Mouse (Mus musculus): ENCODE measurements around the gene Serpinb9.
"Not testable (repeated sequence)": the region's sequence is repeated elsewhere in the genome, so short reads cannot be mapped to it uniquely, and the experiment has no call there.

The Serpinb9 gene

GRCm38 (mm10) chr13:33002950-33003349 lies at the start of gene Serpinb9:
Gene Serpinb9 (plus strand): TSS chr13:33003250.
- DNase-seq (ENCODE audit: low read depth): no peak

- no peak for DNase-seq (ENCODE audit: low read depth)
Measured at GRCm38 (mm10) chr13:32956537-32956936, 46.5 kb upstream of the Serpinb9 start.

- DNase-seq (ENCODE audit: low read depth): no peak
Measured at GRCm38 (mm10) chr13:32957917-32958316, 45.1 kb upstream of the Serpinb9 start.

- not testable (repeated sequence) for DNase-seq (ENCODE audit: low read depth)
Measured at GRCm38 (mm10) chr13:32958521-32958920, 44.5 kb upstream of the Serpinb9 start.

GRCm38 (mm10) chr13:32963990-32964753 lies 38.9 kb upstream of the Serpinb9 start:
- no peak for DNase-seq (ENCODE audit: low read depth)

GRCm38 (mm10) chr13:32964989-32965811 lies 37.9 kb upstream of the Serpinb9 start, which contains the start of gene Serpinb6b:
Gene Serpinb6b (plus strand): TSS chr13:32965209.
- DNase-seq (ENCODE audit: low read depth): peak; percentile 75

- DNase-seq (ENCODE audit: low read depth): peak; percentile 66
Measured at GRCm38 (mm10) chr13:32966116-32966515, 36.9 kb upstream of the Serpinb9 start.

GRCm38 (mm10) chr13:32967233-32967632 lies 35.8 kb upstream of the Serpinb9 start:
- DNase-seq (ENCODE audit: low read depth): peak; percentile 14

- no peak for DNase-seq (ENCODE audit: low read depth)
Measured at GRCm38 (mm10) chr13:32968353-32968984, 34.6 kb upstream of the Serpinb9 start.

GRCm38 (mm10) chr13:32968996-32969640 lies 33.9 kb upstream of the Serpinb9 start:
- DNase-seq (ENCODE audit: low read depth): no peak

- DNase-seq (ENCODE audit: low read depth): no peak
Measured at GRCm38 (mm10) chr13:32969641-32970040, 33.4 kb upstream of the Serpinb9 start.

GRCm38 (mm10) chr13:32970776-32971175 lies 32.3 kb upstream of the Serpinb9 start:
- no peak for DNase-seq (ENCODE audit: low read depth)

- no peak for DNase-seq (ENCODE audit: low read depth)
Measured at GRCm38 (mm10) chr13:32974268-32974667, 28.8 kb upstream of the Serpinb9 start.

- no peak for DNase-seq (ENCODE audit: low read depth)
Measured at GRCm38 (mm10) chr13:32974889-32975460, 28.1 kb upstream of the Serpinb9 start.

GRCm38 (mm10) chr13:32975710-32976109 lies 27.3 kb upstream of the Serpinb9 start:
- no peak for DNase-seq (ENCODE audit: low read depth)

- no peak for DNase-seq (ENCODE audit: low read depth)
Measured at GRCm38 (mm10) chr13:32982556-32983042, 20.5 kb upstream of the Serpinb9 start.

GRCm38 (mm10) chr13:32986256-32986655 lies 16.8 kb upstream of the Serpinb9 start:
- no peak for DNase-seq (ENCODE audit: low read depth)

GRCm38 (mm10) chr13:32993152-32993893 lies 9.7 kb upstream of the Serpinb9 start:
- peak; percentile 64 for DNase-seq (ENCODE audit: low read depth)

- no peak for DNase-seq (ENCODE audit: low read depth)
Measured at GRCm38 (mm10) chr13:32993894-32994242, 9.2 kb upstream of the Serpinb9 start.

GRCm38 (mm10) chr13:32995051-32995450 lies 8.0 kb upstream of the Serpinb9 start:
- no peak for DNase-seq (ENCODE audit: low read depth)

- DNase-seq (ENCODE audit: low read depth): peak; percentile 84
Measured at GRCm38 (mm10) chr13:33001341-33001740, 1.7 kb upstream of the Serpinb9 start.
